Mouse (Mus musculus): ENCODE data around the gene Rnasel.

Rnasel gene

DNA sequence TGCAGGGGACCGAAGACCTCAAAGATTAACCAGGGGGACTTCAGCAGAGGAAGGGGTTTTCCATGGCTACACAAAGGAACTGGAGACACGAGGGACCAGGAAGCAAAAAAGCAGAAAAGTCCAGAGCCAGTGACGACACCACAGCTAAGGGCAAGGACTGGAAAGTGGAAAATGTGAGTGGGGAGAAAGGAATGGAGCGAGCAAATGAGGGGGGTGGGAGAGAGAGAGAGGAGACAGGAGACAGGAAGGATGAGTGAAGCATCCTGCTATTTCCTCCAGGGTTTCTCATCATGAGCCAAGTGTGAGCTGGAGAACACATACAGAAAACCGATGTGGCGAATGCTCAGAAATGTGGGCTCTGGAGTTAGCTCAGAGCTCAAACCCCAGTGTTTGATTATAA lies 13.1 kb upstream of the Rnasel start:
- in situ Hi-C loops (cut with MboI), result no loop called here

GRCm38 (mm10) chr1:153737101-153738085 lies 11.8 kb upstream of the Rnasel start:
- in situ Hi-C loops (cut with MboI), result no loop called here

GRCm38 (mm10) chr1:153739437-153740015 lies 9.7 kb upstream of the Rnasel start:
- in situ Hi-C loops (cut with MboI), result no loop called here

- in situ Hi-C loops (cut with MboI), result no loop called here
Measured at GRCm38 (mm10) chr1:153740145-153740544, 9.1 kb upstream of the Rnasel start, which contains the start of gene Rgs16. Rgs16 (plus strand) TSS chr1:153740349.

DNA sequence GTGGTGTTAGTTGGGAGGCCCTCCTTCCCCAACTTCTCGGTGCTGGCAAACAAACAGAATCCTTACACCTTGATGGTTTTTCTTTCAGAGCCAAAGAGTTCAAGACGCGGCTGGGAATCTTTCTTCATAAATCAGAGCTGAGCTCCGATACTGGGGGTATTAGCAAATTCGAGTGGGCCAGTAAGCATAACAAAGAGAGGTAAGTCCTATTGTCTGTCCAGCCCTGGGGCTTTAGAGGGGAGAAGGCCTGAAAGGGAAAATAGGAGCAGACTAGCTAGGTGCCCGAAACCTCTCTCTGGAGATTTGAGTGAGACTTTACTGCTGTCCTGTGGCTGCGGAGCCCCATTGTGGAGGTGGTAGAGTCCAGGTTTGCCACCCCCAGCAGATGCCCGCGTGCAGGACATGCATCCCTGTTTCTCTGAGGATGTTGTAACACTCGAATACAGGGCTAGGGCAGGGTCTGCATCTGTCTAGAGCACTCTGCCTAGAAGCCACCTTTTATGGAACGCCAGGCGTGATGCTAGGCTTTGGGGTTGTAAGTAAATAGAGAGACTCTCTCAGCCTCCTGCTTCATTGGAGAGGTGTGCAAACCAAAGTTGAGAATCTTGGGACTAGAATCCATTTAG lies 8.3 kb upstream of the Rnasel start:
- in situ Hi-C loops (cut with MboI), result no loop called here

GRCm38 (mm10) chr1:153741551-153742316 lies 7.5 kb upstream of the Rnasel start:
- in situ Hi-C loops (cut with MboI), result no loop called here

DNA sequence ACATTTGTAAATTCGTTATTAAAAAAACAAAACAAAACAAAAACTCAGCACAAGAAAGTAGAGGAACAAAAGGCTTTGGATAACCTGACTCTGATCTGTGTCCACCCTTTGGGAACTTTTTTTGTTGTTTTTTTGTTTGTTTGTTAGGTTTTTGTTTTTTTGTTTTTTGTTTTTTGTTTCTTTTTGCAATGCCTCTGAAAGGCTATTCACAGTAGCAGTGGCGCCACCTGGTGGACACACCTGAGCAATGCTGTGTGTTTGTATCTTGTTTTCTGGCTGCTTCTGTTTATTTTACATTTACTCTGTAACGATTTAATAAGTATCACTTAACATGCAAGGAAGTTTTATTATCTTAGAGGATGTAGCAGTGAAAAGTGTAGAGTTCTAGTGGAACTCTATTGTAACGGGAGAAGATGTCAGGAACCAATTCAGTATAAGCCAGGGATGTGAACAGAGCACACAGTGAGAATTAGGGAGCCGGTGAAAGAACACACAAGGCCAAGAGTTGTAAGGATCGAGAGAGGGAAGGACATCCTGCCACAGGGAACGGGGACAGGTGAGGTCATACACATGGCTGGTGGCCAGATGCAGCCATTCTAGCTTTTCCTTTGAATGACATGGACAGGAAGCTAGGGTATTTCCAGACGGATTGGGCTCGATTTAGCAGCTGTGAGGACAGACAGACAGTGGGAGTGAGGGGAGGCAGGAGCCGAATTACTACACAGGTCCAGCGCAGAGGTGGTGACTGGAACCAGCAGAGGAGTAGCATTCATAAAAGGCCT lies 6.7 kb upstream of the Rnasel start:
- in situ Hi-C loops (cut with MboI), result no loop called here

DNA sequence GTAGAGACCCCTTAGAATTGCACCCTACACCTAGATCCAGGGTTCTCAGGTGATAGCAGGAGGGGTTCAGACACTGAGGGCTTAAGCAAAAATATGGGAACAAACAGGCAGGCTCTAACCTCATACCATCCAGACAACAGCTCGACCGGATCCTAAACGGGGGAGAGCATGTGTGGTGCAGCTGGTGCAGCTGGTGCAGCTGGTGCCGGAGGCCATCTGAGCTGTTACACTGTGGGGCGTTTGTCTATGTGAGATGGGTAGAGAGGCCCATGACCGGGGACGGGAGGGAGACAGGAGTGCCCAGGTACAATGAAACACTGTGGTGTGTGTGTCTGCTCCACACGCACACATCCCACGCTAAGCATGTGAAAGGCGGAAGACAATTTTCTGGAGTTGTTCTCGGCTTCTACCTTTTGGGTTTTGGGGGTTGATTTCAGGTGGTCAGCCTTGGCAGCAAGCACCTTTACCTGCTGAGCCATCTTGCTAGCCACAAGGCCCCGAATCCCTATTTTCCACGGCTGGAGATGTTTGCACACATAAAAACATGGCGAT lies 3.0 kb upstream of the Rnasel start:
- in situ Hi-C loops (cut with MboI), result loop anchor here (5.0 kb wide), 1 partner anchor 189 kb away; no protein-coding TSS in a partner anchor

- in situ Hi-C loops (cut with MboI), result loop anchor here (5.0 kb wide), 1 partner anchor 189 kb away; no protein-coding TSS in a partner anchor
Measured at GRCm38 (mm10) chr1:153746728-153747127, 2.5 kb upstream of the Rnasel start.

DNA sequence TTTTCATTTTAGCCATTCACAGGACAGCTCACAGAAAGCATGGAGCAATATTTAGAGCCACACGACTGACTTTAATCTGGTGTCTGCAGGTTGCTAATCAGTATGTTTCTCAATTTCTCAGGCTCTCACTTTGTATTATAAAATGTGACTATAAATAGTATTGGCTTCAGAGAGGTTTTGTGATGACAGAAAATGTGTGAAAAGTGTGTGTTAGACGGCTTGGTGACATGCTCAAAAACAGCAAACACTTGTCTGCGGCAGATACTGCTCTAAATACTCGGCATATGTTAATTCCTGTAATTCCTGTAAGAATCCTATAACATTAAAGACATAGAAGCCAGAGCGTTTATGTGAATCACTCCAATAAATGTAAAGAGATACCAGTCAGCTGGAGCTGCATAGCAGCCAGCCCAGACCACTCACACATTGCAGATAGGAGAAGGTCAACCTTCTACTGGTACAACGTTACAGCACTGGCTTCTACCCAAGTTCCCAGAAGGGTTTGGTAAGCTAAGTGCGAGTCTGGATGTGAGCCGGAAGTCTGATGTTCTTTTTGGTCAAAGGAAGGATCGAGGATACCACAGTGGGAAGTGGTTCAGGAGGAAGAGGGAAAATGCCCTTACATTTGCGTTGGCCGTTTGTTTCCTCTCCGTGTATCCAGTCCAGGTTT lies 1.2 kb upstream of the Rnasel start:
- in situ Hi-C loops (cut with MboI), result loop anchor here (5.0 kb wide), 1 partner anchor 191 kb away; no protein-coding TSS in a partner anchor

DNA sequence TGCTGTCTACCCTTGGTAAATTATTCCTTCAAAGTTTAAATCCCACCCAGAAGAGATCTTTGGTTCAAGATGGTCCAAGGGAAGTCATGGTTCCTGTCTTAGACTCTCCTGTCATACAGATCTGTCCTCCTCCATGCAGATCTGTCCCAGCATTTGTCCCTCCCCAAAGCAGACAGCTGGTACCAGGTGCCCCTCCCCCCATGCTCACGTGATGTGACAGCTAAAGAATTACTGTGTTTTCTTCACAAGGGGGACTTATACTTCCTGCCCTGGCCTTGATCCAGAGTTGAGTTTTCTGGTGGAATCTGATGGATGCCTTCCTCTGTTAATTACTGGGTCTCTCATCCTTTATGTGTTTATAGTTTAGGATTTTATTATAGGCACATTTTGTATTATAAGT lies 677 bp upstream of the Rnasel start:
- in situ Hi-C loops (cut with MboI), result loop anchor here (5.0 kb wide), 1 partner anchor 191 kb away; no protein-coding TSS in a partner anchor

DNA sequence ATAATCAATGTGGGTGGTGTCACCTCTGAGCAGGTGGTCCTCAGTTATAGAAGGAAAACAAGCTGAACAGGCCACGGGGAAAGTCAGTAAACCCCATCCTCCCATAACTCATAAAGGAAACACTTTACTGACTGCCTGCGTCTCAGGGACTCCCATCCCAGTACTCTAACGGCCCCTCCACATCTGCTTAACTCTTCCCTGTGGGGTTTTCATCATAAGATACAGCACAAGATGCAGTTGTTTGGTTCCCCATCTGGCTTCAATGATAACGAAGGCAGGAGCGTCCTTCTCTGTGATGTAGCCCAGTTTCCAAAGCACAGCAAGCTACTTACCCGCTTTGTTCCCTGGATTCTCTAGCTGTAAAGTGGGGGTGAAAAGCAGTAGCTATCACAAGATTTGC lies 828 bp downstream of the Rnasel start:
- in situ Hi-C loops (cut with MboI), result no loop called here

- in situ Hi-C loops (cut with MboI), result no loop called here
Measured at GRCm38 (mm10) chr1:153751763-153752301, 2.6 kb downstream of the Rnasel start.

DNA sequence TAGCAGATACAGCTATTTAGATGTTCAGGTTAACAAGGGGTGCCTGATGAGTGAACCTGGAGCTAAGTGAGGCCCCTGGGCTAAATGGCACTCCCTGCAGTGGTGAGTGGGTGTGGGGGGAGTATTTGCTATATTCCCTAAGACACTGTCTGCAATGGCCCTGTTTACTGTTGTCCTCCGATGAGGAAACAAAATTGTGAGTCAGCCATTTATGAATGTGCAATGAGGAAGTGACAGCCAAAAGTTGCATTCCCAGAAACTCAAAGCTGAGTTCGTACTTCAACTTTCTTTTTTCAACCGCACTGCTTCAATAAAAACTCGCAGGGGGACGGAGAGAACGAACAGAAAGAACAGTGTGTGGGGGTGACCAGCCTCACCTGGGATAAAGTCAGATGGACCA lies 3.3 kb downstream of the Rnasel start:
- in situ Hi-C loops (cut with MboI), result no loop called here

DNA sequence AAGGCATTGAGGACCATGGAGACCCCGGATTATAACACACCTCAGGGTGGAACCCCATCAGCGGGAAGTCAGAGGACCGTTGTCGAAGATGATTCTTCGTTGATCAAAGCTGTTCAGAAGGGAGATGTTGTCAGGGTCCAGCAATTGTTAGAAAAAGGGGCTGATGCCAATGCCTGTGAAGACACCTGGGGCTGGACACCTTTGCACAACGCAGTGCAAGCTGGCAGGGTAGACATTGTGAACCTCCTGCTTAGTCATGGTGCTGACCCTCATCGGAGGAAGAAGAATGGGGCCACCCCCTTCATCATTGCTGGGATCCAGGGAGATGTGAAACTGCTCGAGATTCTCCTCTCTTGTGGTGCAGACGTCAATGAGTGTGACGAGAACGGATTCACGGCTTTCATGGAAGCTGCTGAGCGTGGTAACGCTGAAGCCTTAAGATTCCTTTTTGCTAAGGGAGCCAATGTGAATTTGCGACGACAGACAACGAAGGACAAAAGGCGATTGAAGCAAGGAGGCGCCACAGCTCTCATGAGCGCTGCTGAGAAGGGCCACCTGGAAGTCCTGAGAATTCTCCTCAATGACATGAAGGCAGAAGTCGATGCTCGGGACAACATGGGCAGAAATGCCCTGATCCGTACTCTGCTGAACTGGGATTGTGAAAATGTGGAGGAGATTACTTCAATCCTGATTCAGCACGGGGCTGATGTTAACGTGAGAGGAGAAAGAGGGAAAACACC lies 4.7 kb downstream of the Rnasel start:
- in situ Hi-C loops (cut with MboI), result no loop called here

- in situ Hi-C loops (cut with MboI), result no loop called here
Measured at GRCm38 (mm10) chr1:153764136-153764535, 14.9 kb downstream of the Rnasel start.

GRCm38 (mm10) chr1:153766298-153766697 lies 17.1 kb downstream of the Rnasel start:
- in situ Hi-C loops (cut with MboI), result no loop called here

DNA sequence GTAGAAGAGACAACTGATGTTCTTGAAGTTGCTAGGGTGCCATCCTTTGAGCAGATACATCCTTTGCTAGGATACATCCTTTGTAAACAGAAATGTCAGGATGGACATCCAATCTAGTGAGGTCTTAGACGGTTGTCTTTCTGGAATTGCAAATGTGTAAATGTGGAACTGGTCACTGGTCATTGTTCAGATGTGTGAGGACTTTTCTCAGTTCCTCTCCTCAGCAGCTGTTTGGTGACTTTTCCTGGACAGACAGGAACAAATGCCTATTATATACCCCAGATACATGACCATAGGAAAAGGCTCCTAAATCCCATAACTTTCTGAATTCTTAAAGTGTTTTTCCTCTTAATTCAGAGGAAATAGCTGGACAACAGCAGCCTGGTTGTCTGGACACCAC lies 18.1 kb downstream of the Rnasel start:
- in situ Hi-C loops (cut with MboI), result no loop called here

GRCm38 (mm10) chr1:153768465-153768864 lies 19.2 kb downstream of the Rnasel start:
- in situ Hi-C loops (cut with MboI), result no loop called here

All from mature B cell (primary cell).